Mouse (Mus musculus): Measurements from ENCODE around the gene Prorsd1.

Prorsd1 gene

GRCm38 (mm10) chr11:29503948-29504893 is 10.6 kb downstream of the Prorsd1 start:
- no peak for DNase-seq

GRCm38 (mm10) chr11:29496962-29497361 is 17.9 kb downstream of the Prorsd1 start:
- DNase-seq: no peak

- DNase-seq: no peak
Observed at GRCm38 (mm10) chr11:29493135-29493534, 21.7 kb downstream of the Prorsd1 start.

GRCm38 (mm10) chr11:29474676-29475075 is 40.2 kb downstream of the Prorsd1 start:
- DNase-seq: no peak
